Mouse (Mus musculus) layer of hippocampus, adult 8-10 months (tissue): Measurements from ENCODE around the gene Prkce. TPM values are rescaled to one million over a fixed set of nuclear protein-coding genes. Genes with fewer than 3 reads are reported as not detected.

ENCODE experiments used
- DNase-seq, 2 experiments: peaks; one replicate each; pipeline ENCODE4 v3.0.0; 2022; ENCODE audit warnings: low spot score in 2 of 2
- total RNA-seq, 4 experiments: library from RNA; stranded (reverse); gene quantifications; 2 replicates each; pipeline ENCODE4 v1.2.4; 2022

Gene Prkce
- total RNA-seq, 4 experiments from 2014 or later, result 343 to 388 (median 379) TPM

GRCm38 (mm10) chr17:86407921-86408613, 240.5 kb downstream of the Prkce start:
- no peak for DNase-seq

GRCm38 (mm10) chr17:86408614-86409006, 241.0 kb downstream of the Prkce start:
- DNase-seq, result no peak

GRCm38 (mm10) chr17:86409485-86409884, 241.9 kb downstream of the Prkce start:
- DNase-seq, result no peak

- no peak for DNase-seq
Measured at GRCm38 (mm10) chr17:86410496-86410895, 242.9 kb downstream of the Prkce start.

GRCm38 (mm10) chr17:86412141-86412540, 244.6 kb downstream of the Prkce start:
- DNase-seq, result no peak

GRCm38 (mm10) chr17:86414608-86415007, 247.0 kb downstream of the Prkce start:
- no peak for DNase-seq

GRCm38 (mm10) chr17:86415989-86416388, 248.4 kb downstream of the Prkce start:
- DNase-seq, result peak in 1 of 2 experiments; percentile 51

GRCm38 (mm10) chr17:86418334-86418733, 250.7 kb downstream of the Prkce start:
- peak in 1 of 2 experiments; percentile 40 for DNase-seq

- no peak for DNase-seq
Measured at GRCm38 (mm10) chr17:86419199-86419598, 251.6 kb downstream of the Prkce start.

GRCm38 (mm10) chr17:86420646-86421338, 253.2 kb downstream of the Prkce start:
- DNase-seq, result no peak

GRCm38 (mm10) chr17:86422023-86422422, 254.4 kb downstream of the Prkce start:
- DNase-seq, result no peak

- no peak for DNase-seq
Measured at GRCm38 (mm10) chr17:86429877-86430276, 262.3 kb downstream of the Prkce start.

GRCm38 (mm10) chr17:86433117-86433516, 265.5 kb downstream of the Prkce start:
- no peak for DNase-seq

GRCm38 (mm10) chr17:86433813-86434212, 266.2 kb downstream of the Prkce start:
- DNase-seq, result peak in 1 of 2 experiments; percentile 58

- no peak for DNase-seq
Measured at GRCm38 (mm10) chr17:86434781-86435180, 267.2 kb downstream of the Prkce start.

- DNase-seq, result no peak
Measured at GRCm38 (mm10) chr17:86435570-86435969, 268.0 kb downstream of the Prkce start.

- no peak for DNase-seq
Measured at GRCm38 (mm10) chr17:86435984-86436383, 268.4 kb downstream of the Prkce start.

- DNase-seq, result no peak
Measured at GRCm38 (mm10) chr17:86436583-86437370, 269.2 kb downstream of the Prkce start.

GRCm38 (mm10) chr17:86437516-86438277, 270.1 kb downstream of the Prkce start:
- DNase-seq, result peak; percentile 61 to 84

GRCm38 (mm10) chr17:86438278-86438661, 270.7 kb downstream of the Prkce start:
- DNase-seq, result no peak

GRCm38 (mm10) chr17:86438763-86439162, 271.2 kb downstream of the Prkce start:
- DNase-seq, result no peak
